Mouse (Mus musculus) central nervous system, embryonic 18 days (tissue): ENCODE measurements around the gene Mfsd6. TPM values are rescaled to one million over a fixed set of nuclear protein-coding genes. Genes with fewer than 3 reads are reported as not detected.

Source experiments
- polyA plus RNA-seq: library from polyadenylated mRNA; depleted of rRNA; stranded (reverse); fragments of >200 nt; gene quantifications from 2 replicates; pipeline ENCODE4 v1.2.3, GENCODE M21; 2012; rRNA removed

Mfsd6 gene
- polyA plus RNA-seq = 27.4 and 27.7 TPM in 2 replicates

GRCm38 (mm10) chr1:52727056-52727900 lies at the start of gene Mfsd6:
TSS of gene Mfsd6 (minus strand) at chr1:52727462.

GRCm38 (mm10) chr1:52630248-52630936 lies 96.9 kb downstream of the Mfsd6 start, which contains the start of gene Nemp2:
TSS of gene Nemp2 (plus strand) at chr1:52630703.

Other genes with a start within 250 kb of the Mfsd6 start
- 13.8 and 14.3 TPM in 2 replicates for gene Nab1, start 226.8 kb downstream of the Mfsd6 start, polyA plus RNA-seq
- 17.0 and 17.2 TPM in 2 replicates for gene Nemp2, start 96.8 kb downstream of the Mfsd6 start, polyA plus RNA-seq
- gene Inpp1, start 90.2 kb upstream of the Mfsd6 start, polyA plus RNA-seq = 31.3 and 36.2 TPM in 2 replicates
- 21.0 and 22.7 TPM in 2 replicates for gene Hibch, start 117.5 kb upstream of the Mfsd6 start, polyA plus RNA-seq